Mouse (Mus musculus) ovary, postnatal 36 days (tissue): ENCODE results near the gene Paf1.

Experiments
- DNase-seq: peaks from one replicate; pipeline ENCODE4 v3.0.0; 2022; ENCODE audit warnings: low spot score, mixed read lengths

Paf1 gene

DNA sequence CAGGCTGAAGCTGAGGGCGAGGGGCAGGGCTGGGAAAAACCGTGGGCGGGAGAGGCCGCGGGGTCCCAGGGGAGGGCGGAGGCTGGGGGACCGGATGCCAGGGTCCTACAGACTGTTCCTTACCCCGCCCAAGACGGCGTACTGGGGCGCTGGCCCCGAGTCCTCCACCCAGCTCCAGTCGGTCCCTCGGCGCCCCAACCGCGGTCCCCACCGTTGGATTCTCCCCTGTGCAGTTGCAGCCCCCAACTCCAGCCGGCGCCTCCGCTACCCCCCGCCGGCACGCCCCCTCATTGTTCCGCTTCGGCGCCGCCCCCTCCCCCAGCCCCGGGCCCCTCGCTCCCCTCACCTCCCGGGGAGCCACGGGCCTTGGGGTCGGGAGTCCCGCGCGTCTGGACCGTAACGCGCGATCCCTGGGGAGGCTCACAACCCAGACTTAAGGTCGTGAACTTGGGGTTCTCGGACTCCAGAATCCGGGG, 21.2 kb upstream of the Paf1 start:
- DNase-seq = peak; percentile 68

DNA sequence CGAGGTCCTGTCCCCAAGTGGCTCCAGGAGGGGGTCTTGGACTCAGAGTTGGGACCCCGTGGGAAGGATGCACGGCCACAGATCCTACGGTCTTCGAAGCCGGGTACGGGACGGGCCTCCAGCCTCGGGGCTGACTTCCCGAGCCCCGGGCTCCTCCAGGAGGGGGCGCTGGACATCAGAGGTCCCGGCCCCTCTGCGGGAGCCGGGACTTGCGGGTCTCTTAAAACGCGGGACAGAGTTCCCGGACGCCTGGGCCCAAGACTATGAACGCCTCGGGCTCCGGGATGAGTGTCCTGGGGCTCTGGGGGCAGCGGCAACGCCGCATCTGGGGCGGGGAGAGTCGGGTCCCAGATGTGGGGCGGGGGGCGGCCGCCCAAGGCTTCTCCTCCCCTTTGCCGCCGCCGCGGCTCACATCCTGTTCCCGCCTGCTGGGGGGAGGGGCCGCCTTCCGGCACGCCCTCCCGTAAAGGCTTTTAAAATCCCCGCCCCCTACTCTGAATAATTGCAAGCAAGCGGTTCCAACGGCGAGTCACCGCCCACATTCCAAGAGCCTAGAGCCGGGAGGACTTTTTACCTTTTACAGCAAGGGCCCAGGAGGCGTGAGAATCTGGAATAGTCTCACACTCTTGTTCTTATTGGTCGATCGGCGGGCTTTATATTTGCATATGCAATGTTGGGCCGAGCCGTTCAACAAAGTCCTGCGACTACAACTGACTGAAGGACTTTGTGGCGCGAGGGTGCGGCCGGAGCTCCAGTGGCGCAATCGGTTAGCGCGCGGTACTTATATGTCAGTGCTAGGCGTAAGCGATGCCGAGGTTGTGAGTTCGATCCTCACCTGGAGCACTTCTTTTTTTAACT, 20.3 kb upstream of the Paf1 start, which contains the start of gene Plekhg2:
Gene Plekhg2 (minus strand): TSS at position 349 of the 858 bp plus-strand sequence.
- DNase-seq = peak; percentile 96

DNA sequence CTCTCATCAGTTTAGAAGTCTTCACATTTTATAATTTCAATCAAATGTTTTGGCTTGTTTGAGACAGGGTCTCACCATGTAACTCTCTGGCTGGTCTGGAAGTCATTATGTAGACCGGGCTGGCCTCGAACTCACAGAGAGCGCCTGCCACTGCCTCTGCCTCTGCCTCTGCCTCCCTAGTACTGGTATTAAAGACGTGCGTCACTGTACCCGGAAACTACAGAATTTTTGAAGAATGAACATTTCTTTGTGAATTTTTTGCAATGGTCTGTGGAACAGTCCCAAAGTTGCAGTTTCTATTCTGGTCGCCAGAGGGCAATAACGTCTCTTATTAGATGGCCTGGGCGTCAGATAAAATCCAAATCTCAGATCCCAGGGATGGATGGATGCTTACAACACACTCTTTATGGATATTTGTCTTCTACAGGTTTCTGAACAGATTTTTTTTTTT, 19.6 kb upstream of the Paf1 start:
- DNase-seq = no peak

DNA sequence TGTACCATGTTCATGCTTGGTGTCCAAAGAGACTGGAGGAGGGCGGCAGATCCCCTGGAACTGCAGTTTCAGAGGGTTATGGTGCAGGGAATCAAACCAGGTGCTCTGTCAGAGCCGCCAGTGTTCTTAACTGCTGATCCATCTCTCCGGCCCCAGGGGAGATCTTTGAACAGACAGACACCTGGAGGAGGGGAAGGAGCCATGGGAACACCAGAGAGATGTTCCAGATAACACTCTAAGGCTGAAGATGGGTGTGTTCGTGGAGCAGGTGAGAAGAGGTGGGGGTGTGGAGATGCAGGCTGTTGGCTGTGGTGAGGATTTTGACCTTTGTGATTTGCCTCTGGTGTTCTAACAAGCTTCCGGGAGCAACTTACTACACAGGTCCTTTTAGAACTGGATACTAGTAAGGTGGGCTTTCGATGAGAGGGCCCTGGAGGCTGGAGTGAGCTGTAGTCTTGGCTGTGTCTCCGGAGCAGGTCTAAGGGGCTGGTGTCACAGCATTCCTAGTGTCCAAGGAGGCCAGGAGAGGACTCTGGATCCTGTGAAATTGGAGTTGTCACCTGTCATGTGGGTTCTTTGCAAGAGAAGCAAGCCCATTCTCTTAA, 18.8 kb upstream of the Paf1 start:
- no peak for DNase-seq

DNA sequence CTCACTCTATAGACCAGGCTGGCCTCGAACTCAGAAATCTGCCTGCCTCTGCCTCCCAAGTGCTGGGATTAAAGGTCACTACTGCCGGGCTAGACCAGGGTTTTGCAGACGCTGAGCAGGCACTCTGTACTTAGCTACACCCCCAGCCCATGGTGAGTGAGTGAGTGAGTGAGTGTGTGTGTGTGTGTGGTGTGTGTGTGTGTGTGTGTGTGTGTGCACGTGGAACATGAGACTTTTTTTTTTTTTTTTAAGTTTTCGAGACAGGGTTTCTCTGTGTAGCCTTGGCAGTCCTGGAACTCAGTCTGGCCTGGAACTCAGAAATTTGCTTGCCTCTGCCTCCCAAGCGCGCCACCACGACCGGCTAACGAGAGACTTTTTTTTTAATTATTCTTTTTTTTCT, 18.1 kb upstream of the Paf1 start:
- DNase-seq = no peak

DNA sequence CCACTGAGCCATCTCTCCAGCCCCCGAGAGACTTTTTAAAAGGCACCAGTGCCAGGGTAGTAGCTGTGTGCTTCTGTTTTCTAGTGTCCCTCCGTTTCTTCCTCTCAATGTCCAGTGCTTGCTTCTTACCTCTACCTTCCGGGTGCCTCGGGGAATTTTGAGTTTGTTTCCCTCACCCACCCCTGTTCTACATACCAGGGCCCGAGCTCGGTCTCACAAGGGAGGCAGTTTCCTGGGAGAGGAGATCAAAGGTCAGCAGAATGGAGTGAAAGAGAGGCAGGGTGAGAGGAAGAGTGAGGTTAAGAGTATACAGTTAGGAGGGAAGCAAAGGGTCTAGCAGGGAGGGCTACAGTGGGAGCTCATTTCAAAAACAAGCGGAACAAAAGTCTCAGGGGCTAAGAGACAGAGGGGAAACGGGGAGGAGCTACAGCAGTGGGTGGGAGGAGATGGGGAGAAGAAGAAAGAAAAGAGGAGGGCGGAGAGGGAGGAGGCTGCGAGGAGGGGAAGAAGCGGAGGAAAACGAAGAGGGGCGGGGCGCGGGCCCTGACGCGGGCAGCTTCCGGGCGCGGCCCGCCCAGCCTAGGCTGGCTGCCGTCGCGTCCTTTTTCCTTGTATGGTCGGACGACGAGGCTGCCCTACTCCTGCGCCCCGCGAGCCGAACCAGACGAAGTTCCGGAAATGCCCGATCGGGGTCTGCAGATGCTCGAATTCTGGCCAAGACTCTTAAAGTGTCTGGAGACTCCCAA, 17.4 kb upstream of the Paf1 start:
- DNase-seq = peak; percentile 91

DNA sequence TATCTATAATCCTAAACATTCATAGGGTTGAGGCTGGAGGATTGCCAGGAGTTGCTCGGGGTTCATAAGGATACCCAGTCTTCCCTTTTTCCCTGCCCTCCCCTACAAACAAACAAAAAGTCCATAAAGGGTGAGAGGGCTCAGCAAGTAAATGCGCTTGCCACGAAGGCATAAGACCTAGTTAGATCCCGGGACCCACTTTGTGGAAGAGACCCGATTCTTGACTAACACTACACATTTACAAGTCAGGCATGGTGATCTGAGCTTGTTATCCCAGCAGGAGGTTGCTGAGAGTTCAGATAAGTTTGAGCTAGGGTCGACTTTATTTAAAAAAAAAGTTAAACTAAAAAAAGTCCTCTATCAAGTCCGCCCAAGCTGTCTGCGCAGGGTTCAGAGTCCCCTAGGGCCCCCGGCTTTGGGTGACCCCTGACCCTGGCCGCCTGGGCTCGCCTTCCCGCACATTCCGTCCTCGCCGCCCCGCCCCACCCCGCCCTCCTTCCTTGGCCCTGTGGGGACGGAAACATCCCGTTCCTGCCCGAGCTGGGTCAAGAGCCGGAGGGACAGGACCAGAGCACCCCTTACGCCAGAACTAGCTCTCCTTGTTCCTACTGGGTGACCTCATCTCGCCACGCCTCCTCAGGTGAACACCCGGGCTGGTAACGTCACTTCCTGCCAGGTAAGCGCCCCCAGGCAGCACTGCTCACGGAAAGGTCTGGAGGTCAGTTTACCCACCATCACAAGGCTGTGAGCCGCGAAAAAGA, 16.6 kb upstream of the Paf1 start:
- peak; percentile 72 for DNase-seq

DNA sequence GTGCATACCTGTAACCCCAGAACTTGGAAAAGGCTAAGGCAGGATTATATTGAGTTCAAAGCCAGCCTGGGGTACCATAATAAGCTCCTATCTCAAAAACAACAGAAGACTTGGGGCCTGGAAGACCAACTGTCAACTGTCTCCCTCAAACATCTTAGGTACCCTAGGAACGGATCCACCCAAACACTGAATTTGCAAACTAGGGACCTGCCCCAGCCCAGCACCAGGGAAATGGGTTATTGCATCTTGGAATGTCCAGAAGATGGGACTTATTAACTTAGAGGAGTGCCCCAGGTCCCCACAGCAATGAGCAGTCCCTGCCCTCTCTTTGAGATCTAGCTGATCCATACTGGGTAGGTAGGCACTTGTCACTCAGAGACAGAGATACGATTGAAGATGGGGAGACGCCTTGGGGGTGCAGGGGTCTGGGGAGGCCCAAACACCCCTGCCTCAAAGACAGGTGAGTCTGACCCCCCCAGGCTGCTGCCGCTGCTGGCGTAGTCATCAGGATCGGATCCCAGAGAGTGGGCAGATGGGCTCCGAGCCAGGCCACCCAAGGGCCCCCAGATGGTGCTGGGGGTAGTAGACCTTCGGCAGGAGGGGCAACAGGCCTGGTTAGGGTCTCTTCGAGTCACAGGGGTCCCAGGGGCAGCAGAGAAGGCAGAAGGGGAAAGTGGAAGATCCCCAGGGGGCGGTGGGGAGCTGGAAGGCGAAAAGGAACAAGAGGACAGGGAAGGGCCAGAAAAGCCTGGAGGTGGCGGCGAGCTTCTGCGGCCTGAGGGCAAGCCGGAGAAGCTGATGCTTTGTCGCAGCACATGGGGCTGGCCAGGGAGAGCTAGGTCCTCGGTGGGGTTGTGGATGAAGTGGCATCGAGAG, 15.3 kb upstream of the Paf1 start:
- no peak for DNase-seq

DNA sequence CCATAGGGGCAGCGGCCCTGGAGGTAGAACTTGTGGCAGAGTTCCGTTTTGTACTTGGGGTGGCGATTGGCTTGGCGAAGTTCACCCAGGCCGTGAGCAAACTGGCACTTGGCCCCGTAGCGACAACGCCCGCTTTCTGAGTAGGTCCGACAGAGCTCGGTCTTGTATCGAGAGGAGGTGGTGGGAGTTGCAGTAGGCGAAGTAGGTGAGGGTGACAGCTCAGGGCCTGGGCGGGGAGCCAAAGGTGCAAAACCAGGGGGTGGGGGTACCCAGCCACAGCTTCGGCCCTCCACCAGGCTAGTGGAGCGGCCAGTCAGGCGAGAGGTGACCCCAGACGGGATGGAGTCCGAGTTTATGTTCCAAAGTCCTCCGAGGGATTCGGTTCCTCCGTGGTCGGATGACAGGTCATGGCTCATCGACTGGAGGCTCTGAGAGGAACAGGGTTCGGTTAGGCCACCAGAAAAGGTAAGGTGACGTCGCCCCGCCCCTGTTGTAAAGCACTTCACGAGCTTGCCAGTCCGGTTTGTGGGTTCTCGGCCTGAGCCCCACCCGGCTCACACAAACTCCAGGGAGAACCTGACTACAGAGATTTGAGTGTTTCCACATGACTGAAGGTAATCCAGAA, 14.6 kb upstream of the Paf1 start:
- DNase-seq = peak; percentile 52

DNA sequence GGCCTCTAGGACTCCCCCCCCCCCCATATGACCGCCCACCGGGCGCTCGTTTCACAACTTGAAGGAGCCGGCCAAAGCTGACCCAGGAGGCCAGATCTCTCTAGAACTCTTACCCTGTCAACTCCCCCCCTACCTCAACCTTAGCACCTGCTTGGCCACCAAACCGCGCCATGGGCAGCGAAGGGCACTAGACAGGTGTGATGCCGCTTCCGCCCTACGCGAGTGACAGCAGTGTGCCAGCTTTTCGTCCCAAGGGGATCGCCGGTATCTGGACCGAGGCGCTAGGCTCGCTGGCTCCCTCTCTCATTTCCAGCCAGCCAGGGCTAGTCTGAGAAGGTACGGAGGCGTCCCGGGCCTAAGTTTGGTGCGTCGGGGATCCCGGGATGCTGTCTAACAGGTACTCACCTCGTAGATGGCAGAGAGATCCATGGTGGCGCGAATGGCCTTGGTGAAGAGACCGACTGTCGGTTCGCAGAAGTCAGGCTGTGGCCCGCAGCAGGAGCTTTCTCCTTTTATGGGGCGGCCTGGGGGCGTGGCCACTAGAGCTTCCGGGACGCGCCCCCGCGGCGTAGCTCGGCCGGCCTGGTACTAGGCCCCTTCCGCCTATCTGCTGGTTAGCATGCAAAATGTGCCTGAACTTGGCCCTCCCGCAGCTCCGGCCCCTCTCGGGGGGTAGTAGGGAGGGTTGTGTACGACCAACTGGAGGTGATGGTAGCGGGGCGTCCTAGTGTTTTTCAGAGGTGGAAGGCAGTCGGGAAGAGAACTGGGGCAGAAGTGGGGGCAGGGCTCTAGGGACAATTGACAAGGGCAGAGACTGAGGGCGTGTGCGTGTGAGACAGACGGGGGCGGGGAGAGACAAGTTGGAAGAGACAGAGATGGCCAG, 13.7 kb upstream of the Paf1 start:
- DNase-seq = peak; percentile 94

DNA sequence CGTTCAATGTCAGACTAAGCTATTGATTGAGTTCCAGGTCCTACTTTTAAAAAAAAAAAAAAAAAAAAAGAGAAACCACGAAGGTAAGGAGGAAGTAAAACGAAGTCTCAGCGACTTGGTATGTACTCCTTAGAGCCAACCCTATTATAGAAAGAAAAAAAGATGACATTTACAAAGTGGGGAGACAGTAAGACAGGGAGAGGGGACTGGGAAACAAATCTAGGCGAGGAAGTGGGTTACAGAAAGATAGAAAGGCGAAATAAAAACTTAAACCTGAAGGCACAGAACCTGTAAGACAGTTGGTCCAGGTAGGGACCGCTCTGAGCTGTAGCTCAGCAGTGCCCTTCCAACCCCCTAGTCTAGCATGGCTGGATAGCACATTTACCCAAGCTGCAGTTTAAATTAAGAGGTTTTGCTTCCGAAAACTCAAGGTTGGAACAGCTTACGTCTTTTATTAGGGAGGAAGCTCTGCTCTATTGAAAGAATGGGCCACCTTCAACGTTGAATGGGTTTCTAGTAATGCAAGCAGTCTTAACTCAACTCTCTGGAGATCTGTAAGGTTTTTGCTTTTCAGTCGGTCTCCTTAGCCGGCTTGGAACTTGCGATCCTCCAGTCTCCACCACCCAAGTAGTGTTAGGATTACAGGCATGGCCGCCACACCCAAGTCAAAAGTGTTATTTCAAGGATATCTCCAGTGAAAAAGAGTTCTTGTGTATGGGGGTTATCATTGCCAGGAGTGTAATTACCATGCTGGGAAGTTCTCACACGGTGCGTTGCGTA, 12.3 kb upstream of the Paf1 start, which contains the start of gene Zfp36:
Gene Zfp36 (minus strand): TSS at position 17 of the 780 bp plus-strand sequence.
- no peak for DNase-seq

DNA sequence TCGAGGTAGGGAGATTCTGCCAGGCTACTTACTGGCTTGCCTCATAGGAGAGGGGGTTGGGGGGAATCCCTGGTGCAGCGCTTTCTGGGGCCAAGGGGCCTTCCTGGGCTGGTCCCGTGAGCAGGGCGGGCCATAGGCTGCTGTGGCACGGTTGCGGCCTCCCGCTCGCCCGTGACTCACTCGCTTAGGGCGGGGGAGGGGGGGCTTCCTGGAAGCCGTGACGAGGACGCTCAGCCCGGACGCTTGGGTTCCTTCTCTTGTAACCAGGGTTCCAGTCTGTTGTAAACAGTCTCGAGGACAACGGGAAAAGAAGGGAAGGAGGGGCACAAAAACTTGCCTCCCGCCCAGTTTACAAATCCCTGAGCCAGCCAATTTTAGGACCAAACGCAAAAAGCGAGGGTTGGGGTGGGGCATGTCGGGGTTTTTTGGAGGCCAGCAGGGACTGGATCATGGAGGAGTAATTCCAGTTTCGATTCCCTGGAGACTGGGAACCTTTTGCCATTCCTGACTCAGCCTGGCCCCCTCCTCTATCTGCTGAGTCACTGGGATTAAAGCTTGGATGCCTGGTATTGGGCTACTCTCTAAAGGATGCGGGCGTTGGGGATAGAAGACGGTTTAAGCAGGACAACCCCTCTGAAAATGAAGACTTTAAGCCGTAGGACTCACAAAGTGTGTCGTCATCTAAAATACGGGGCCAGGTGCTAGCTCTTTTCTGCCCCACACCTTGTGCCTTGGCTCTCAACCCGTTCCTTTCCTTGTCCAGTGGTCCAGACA, 11.5 kb upstream of the Paf1 start:
- peak; percentile 78 for DNase-seq

DNA sequence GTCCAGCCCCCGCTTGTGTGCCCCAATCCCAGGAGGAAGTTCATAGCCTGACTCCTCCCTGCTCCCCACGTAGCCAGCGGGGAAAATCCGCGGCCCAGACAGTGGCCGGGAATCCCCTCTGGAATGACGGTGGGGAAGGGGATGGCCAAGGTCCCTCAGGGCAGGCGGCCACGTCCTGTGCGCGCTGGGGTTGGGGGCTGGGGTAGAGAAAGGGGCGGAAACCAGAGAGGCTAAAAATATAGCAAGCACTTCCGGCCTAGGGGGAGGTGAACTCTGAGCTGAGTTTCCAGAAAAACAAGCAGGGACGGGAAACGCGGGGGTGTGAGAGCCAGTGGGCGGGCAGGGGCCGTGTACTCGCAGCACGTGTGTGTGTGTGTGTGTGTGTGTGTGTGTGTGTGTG, 10.8 kb upstream of the Paf1 start:
- peak; percentile 79 for DNase-seq

DNA sequence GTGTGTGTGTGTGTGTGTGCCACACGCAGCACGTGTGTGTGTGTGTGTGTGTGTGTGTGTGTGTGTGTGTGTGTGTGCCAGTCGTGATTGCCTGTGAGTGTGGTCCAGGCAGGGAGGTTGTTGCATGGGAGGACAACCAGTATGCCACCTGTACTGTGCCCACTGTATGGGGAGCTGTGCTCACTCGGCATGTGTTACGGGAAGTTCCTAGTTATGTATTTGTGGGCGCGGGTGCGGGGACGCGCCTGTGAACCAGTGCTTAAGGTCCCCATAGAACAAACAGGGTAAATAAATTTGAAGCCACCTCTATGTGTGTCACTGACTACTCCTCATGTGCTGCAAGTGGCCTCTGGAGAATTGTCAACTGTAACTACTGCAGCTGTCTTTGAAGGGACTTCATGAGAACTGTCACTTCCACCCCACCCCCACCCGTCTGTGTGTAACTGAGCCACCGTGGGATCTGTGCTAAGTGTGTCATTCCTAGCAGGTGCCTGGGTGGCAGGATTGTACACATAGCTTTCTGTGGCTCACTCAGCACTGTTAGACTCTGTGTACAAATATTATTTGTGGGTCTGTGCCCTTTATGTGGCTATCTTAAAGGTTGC, 10.3 kb upstream of the Paf1 start:
- no peak for DNase-seq

DNA sequence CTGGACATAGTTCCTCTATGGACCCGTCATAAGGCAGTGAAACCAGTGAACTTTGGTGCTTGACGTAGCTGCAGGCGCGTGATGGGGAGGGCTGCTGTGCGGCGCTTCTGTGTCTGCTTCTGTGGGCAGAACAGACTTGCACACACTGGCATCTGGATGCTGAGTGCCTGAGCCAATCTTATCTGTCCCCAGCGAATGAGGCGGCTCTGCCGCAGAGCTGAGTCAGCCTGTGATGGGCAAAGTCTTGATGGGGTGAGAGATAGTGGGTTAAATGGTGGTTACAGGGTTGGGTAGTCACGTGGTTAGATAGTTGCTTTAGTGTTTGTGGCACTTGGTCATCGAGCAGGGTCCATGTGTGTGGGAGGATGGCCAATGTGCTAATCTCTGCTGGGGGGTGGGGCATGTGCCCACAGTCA, 9.8 kb upstream of the Paf1 start:
- no peak for DNase-seq

DNA sequence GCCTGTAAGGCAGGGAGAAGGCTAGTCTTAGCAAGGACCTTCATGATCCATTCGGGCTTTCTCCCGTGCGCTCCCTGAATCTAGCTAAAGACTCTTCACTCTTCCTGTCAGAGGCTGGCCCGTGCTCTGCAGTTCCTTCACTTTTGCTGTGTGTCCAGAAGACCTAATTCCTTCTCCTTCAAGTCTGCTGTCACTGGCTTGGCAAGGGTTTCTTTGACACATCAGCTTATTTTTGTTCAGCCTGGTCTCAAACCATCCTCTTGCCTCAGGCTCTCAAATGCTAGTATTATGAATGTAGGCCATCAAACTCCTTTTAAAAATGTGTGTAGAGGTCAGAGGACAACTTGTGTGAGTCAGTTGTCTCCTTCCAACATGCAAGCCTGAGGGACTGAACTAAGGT, 9.1 kb upstream of the Paf1 start:
- DNase-seq = no peak

DNA sequence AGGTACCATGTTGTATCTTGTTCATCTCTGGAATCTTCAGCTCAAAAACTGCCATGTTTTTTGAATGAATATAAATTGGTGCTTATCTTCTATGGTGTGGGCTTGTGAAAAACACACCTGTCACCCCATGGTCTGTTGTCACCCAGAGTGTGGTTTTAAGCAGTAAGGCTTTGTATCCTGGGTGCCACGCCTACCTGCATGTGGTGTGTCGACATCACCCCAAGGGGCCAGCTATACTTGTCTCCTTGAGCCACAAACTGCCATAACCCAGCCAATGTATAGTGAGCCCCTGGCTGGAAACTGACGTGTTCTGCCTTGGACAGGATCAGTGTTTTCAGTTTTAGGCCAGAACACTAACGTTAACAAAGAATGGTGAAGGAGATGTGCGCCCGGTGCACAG, 8.6 kb upstream of the Paf1 start:
- DNase-seq = no peak
